Mouse (Mus musculus) forebrain, postnatal 0 days (tissue): ENCODE data around the gene Hmgb1. TPM values are rescaled to one million over a fixed set of nuclear protein-coding genes. Genes with fewer than 3 reads are reported as not detected.

ENCODE experiments used
- ATAC-seq: fragments of 200-750 bp; cut with Nextera tagmentation; 2 replicates; pipeline ENCODE4 v1.8.0; 2017; ENCODE audit warnings: mild to moderate bottlenecking, moderate library complexity
- DNase-seq: peaks from one replicate; pipeline ENCODE4 v3.0.0-alpha.2; 2015
- H3K27ac ChIP-seq: fragments of 300-500 bp; sonication (generic); 2 replicates; pipeline ENCODE4 v1.5.1; 2014; ENCODE audit warnings: low read depth, mild to moderate bottlenecking, antibody characterized with exemption, low read length, moderate library complexity, mixed read lengths
- H3K27me3 ChIP-seq: fragments of 300-500 bp; sonication (generic); 2 replicates; pipeline ENCODE4 v1.6.1; 2014; ENCODE audit warnings: mild to moderate bottlenecking, low read length, mixed read lengths; ENCODE audit not compliant: insufficient read depth
- H3K36me3 ChIP-seq: fragments of 300-500 bp; sonication (generic); 2 replicates; pipeline ENCODE4 v1.6.1; 2014; ENCODE audit warnings: mild to moderate bottlenecking, moderate library complexity; ENCODE audit not compliant: insufficient read depth
- H3K4me1 ChIP-seq: fragments of 300-500 bp; sonication (generic); 2 replicates; pipeline ENCODE4 v1.6.1; 2014; ENCODE audit warnings: antibody characterized with exemption; ENCODE audit not compliant: insufficient read depth
- H3K4me2 ChIP-seq: fragments of 300-500 bp; sonication (generic); 2 replicates; pipeline ENCODE4 v1.6.1; 2014; ENCODE audit warnings: low read depth, mild to moderate bottlenecking, moderate library complexity
- H3K4me3 ChIP-seq: fragments of 300-500 bp; sonication (generic); 2 replicates; pipeline ENCODE4 v1.5.1; 2014; ENCODE audit warnings: low read depth, low read length, mixed read lengths
- H3K9ac ChIP-seq: fragments of 300-500 bp; sonication (generic); 2 replicates; pipeline ENCODE4 v1.6.1; 2014; ENCODE audit warnings: mild to moderate bottlenecking
- H3K9me3 ChIP-seq: fragments of 300-500 bp; sonication (generic); 2 replicates; pipeline ENCODE4 v1.6.1; 2016; ENCODE audit warnings: low read length
- CTCF ChIP-seq: sonication (generic); IDR thresholded peaks from 2 replicates; pipeline ENCODE4 v1.5.1; 2016; ENCODE audit warnings: antibody characterized with exemption, control low read depth, low read depth
- WGBS: fragments of 180-500 bp; shearing (Covaris S2); extraction: QIAGEN DNeasy Blood & Tissue Kit; methylation state at CpG from one replicate; pipeline ENCODE4 v1.1.7; 2014; 5-methylcytosine and 5-hydroxymethylcytosine counted together
- polyA plus RNA-seq: library from polyadenylated mRNA; unstranded; fragments of >200 nt; fragmentation: Nextera tagmentation; extraction: Ambion mirVana; gene quantifications from 2 replicates; pipeline ENCODE4 v1.2.1, GENCODE M21; 2015
- total RNA-seq: library from RNA; depleted of rRNA; stranded (reverse); fragments of >200 nt; gene quantifications from 2 replicates; pipeline ENCODE4 v1.2.3, GENCODE M21; 2014

Gene Hmgb1
- total and polyA plus RNA-seq, 2 experiments from 2014 or later = 446 to 892 TPM

DNA sequence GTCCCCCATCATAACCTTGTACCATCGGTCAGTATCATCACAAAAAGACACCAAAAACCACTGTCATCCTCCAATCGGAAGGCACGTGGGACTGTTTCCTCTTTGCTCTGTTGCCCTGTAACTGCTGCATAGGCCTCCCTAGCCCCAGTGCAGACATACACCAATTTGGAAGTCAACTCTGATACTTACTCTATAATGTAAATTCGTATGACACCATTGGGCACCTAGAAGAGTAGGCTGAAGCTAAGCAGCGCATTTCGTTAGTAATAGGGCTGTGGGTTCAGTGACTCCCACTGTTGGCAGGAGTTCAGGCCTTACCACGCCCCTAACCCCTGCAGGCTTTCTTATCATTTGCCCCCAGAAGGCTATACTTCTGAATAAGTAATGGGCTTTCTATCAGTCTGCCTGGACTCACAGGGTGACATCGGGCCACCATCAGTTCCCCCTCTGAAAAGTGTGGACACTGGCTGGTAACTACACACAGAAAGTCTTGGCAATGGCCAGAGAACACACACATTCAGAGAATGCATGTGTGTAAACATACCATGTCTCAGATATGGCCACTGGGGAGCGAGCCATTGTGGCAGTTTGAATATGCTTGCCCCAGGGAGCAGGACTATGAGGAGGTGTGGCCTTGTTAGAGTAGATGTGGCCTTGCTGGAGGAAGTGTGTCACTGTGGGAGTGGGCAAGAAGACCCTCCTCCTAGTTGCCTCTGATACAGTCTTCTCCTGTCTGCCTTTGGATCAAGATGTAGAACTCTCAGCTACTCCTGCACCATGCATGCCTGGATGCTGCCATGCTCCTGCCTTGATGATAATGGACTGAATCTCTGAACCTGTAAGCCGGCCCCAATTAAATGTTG is 97.7 kb downstream of the Hmgb1 start:
- no peak overlapping the region for H3K27ac ChIP-seq
- DNase-seq = no peak
- no peaks in the 10 kb centered on the region for H3K27me3 ChIP-seq
- WGBS = 91% methylated on average over 10 of the region's 10 CpGs
- H3K36me3 ChIP-seq = no peaks in the 10 kb centered on the region
- no peak overlapping the region for H3K4me2 ChIP-seq
- no peaks in the 10 kb centered on the region for H3K9me3 ChIP-seq
- no peak for TF ChIP-seq CTCF
- 0 out of 2 replicates have a peak, but pooled peaks cover 2% of the 10 kb centered on the region for H3K4me1 ChIP-seq
- H3K9ac ChIP-seq = no peak overlapping the region
- ATAC-seq = no peak
- H3K4me3 ChIP-seq = no peak overlapping the region

DNA sequence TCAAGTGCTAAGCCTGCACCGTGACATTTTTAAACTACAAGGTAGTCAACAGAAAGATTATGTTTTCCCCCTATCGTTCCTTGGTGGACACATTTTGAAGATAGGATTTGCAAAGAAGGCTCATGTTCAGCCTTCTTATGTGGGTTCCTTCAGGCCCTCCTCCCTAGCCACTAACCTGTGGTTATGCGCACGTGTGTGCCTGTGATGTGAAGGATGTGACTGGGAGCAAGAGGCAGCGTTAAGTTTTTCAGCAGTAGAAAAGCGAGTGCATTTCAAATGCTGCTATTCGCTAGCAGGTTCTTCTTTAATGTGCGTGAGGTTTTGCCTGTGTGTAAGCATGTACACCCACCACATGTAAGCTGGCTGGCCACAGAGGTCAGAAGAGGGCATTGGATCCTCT is 103.8 kb downstream of the Hmgb1 start:
- TF ChIP-seq CTCF = no peak
- H3K4me2 ChIP-seq = no peak overlapping the region
- ATAC-seq (no peak), DNase-seq (no peak)
- no peaks in the 10 kb centered on the region for H3K27me3 ChIP-seq
- 96% methylated on average over 8 of the region's 8 CpGs for WGBS
- no peak overlapping the region for H3K9ac ChIP-seq
- H3K4me3 ChIP-seq = no peak overlapping the region
- H3K27ac ChIP-seq = no peak overlapping the region
- no peaks in the 10 kb centered on the region for H3K36me3 ChIP-seq
- H3K4me1 ChIP-seq = 0 out of 2 replicates have a peak, but pooled peaks cover 2% of the 10 kb centered on the region
- no peaks in the 10 kb centered on the region for H3K9me3 ChIP-seq

DNA sequence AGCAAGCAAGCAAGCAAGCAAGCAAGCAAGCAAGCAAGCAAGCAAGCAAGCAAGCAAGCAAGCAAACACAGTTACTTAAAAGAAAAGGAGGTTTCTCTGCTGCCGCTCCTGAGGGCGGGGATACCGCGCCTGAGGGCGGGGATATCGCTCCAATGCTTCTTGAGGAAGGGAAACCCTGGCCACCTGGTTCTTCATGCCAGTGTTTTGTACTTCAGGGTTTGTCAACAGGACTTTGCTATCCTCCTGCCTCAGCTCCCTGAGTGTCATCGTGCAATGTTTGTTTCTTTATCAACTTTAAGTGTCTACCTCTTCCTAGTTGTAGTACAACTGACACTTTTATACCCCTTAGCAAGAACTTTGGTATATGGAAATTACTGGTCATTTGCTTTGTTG is 104.5 kb downstream of the Hmgb1 start:
- no peak for TF ChIP-seq CTCF
- 54% methylated on average over 7 of the region's 7 CpGs for WGBS

GRCm38 (mm10) chr5:149079018-149079757 is 105.1 kb downstream of the Hmgb1 start:
- H3K9ac ChIP-seq = no peak overlapping the region
- H3K4me1 ChIP-seq = 0 out of 2 replicates have a peak, but pooled peaks cover 2% of the 10 kb centered on the region
- no peak for DNase-seq
- no peak overlapping the region for H3K27ac ChIP-seq
- no peak overlapping the region for H3K4me2 ChIP-seq
- H3K9me3 ChIP-seq = no peaks in the 10 kb centered on the region
- H3K4me3 ChIP-seq = no peak overlapping the region
- no peaks in the 10 kb centered on the region for H3K36me3 ChIP-seq
- WGBS = 21% methylated on average over 18 of the region's 18 CpGs
- ATAC-seq = no peak
- no peak for TF ChIP-seq CTCF
- H3K27me3 ChIP-seq = no peaks in the 10 kb centered on the region

More for the DNA sequence above, 104.5 kb downstream of the Hmgb1 start:
- no peak overlapping the region for H3K4me3 ChIP-seq
- no peaks in the 10 kb centered on the region for H3K36me3 ChIP-seq
- H3K27me3 ChIP-seq = no peaks in the 10 kb centered on the region
- ATAC-seq (no peak), DNase-seq (no peak)
- 0 out of 2 replicates have a peak, but pooled peaks cover 2% of the 10 kb centered on the region for H3K4me1 ChIP-seq
- H3K4me2 ChIP-seq = no peak overlapping the region
- no peak overlapping the region for H3K27ac ChIP-seq
- H3K9ac ChIP-seq = no peak overlapping the region
- no peaks in the 10 kb centered on the region for H3K9me3 ChIP-seq

DNA sequence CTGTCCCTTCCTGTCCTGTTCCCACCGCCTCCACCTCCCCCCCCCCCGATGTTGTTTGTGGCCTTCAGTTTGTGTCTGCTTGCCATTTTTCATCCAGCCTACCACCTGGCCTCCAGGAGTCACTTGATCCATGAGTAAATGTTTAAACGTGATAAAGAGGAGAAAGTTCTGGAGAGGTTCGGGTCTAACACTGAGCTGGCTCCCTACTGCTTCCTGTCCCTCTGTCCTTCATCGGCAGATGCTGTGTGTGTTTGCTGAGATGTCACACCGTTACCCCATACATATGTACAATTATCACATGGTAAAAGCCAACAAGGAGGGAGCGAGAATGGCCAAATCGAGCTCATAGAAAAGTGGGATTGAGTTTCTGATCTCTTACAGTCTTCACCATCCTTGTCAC is 107.2 kb downstream of the Hmgb1 start:
- ATAC-seq = no peak

GRCm38 (mm10) chr5:149071546-149071945 is 112.7 kb downstream of the Hmgb1 start:
- ATAC-seq (no peak), DNase-seq (no peak)
- WGBS = 94% methylated on average over 5 of the region's 5 CpGs
- Histone ChIP-seq H3K9me3 (no peaks in the 10 kb centered on the region), H3K9ac (no peak overlapping the region), H3K4me2 (no peak overlapping the region), H3K4me1 (no peaks in the 10 kb centered on the region), H3K27me3 (no peaks in the 10 kb centered on the region), H3K36me3 (no peaks in the 10 kb centered on the region), H3K4me3 (no peak overlapping the region), H3K27ac (no peak overlapping the region)
- TF ChIP-seq CTCF = peak; percentile 22; the same call in 1 of the 2 replicates

More for the DNA sequence above, 107.2 kb downstream of the Hmgb1 start:
- Histone ChIP-seq H3K27ac (no peak overlapping the region), H3K4me1 (0 out of 2 replicates have a peak, but pooled peaks cover 2% of the 10 kb centered on the region), H3K4me3 (no peak overlapping the region), H3K4me2 (no peak overlapping the region), H3K27me3 (no peaks in the 10 kb centered on the region), H3K9ac (no peak overlapping the region), H3K36me3 (no peaks in the 10 kb centered on the region), H3K9me3 (no peaks in the 10 kb centered on the region)
- 90% methylated on average over 8 of the region's 8 CpGs for WGBS
- no peak for DNase-seq
- no peak for TF ChIP-seq CTCF

DNA sequence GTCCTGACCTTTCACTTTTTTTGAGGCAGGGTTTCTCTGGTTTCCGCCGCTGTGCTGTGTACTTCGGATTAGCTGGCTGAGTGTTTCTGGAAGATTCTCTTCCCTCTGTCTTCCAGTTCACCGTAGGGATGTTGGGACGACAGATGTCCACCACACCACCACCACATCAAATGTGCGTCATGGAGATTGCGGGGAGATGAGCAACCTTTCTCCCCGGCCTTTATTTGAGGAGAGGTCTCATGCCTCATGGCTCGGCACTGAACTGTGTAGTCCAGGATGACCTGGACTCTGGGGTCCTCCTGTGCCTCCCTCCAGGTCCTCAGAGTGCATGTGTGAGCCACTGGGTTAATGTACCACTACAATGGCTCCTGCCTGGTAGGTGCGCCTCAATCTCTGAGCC is 115.5 kb downstream of the Hmgb1 start:
- Histone ChIP-seq H3K9ac (no peak overlapping the region), H3K4me3 (no peak overlapping the region), H3K4me2 (no peak overlapping the region), H3K9me3 (no peaks in the 10 kb centered on the region), H3K27me3 (no peaks in the 10 kb centered on the region), H3K36me3 (no peaks in the 10 kb centered on the region), H3K4me1 (no peaks in the 10 kb centered on the region), H3K27ac (no peak overlapping the region)
- no peak for TF ChIP-seq CTCF
- ATAC-seq = no peak
- DNase-seq = no peak
- 96% methylated on average over 10 of the region's 10 CpGs for WGBS
